Mouse (Mus musculus) cerebellum, adult 11-12 months (tissue): Measurements from ENCODE around the gene Csmd2.

Experiments
- DNase-seq: peaks from one replicate; pipeline ENCODE4 v3.0.0; 2022

The Csmd2 gene

DNA sequence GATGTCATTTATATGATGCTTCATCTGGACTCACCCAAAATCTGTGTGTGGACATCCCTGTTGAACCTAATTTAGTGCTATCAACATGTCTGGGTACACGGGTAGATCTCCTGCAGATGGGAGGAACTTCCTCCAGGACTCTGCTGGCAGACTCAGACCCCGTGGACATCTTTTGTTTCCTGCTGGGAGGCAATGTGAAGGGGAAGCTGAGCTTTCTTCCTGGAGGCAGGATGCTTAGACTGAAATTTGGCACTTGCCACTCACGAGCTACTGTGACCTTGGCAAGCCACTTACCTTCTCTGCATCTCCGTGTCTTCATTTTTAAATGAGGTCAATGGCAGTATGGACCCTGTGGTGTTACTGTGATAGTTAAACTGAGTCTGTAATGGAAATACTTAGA, 378.2 kb downstream of the Csmd2 start:
- peak; percentile 20 for DNase-seq

DNA sequence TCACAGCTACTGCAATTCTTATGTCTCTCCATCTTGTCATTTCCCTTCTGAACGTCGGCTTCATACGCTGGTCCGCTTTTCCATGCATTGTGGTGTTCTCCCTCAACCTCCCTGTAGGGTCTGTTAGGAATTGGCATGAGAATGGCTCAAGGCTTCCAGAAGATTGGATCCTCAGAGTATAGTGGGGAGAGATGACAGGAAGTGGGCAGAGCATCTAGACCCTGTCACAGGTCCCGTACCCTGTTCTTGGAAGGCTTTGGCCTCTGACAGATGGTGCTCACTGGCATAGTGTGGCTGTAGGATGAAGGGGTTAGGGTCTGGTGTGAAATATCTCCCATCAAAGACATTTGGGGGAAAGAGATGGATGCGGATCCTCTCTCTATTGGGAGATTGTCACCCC, 380.4 kb downstream of the Csmd2 start:
- no peak for DNase-seq

DNA sequence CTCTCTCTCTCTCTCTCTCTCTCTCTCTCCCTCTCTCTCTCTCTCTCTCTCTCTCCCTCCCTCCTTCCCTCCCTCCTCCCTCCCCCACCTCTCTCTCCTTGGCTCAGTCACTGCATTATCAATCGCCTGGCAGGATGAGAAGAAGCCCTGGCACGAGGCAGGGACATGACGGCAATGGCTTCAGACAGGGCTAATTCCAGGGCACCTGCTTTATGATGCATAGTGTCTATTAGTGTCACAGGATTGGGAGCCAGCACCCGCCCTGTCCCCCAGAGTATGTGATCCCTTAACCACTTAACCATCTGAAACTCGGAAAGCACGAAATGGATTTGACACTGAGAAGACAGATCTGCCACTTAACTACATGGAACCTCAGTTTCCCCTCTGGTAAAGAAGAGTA, 384.1 kb downstream of the Csmd2 start:
- DNase-seq: no peak

DNA sequence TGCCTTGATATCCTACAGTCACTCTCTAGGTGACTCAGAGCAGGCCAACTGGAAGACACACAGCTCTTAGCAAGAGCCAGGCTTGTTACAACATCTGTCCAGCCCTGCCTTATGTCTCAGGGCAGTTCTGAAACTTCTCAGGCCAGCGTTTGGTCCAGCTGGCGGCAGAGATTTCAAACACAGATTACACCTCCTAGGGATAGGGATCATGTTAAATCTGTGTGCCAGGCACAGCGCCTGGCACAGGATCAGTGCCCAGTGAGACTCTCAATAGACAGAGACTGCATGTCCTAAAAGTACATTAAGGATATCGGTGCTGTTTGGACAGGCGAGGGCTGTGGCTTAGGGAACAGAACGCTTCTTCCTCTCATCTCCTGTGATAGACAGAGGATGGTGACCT, 385.5 kb downstream of the Csmd2 start:
- peak; percentile 11 for DNase-seq

DNA sequence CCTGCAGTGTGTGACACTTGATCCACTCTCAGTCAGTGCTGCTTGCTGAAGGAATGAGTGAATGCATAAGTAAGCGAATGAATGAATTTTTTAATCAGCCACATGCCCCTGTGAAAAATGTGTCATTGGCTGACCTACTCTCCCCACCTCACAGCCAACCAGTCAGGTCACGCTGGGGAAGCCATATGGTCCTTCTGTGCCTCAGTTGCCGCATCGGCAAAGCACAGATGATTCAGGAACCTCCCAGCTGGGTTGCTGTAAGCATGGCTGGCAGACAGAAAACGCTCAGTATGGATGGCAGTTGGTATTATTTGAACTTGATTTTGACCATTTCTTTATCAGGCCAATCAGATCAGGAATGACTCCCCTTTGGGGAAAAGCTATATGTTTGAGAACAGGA, 386.4 kb downstream of the Csmd2 start:
- peak; percentile 16 for DNase-seq

DNA sequence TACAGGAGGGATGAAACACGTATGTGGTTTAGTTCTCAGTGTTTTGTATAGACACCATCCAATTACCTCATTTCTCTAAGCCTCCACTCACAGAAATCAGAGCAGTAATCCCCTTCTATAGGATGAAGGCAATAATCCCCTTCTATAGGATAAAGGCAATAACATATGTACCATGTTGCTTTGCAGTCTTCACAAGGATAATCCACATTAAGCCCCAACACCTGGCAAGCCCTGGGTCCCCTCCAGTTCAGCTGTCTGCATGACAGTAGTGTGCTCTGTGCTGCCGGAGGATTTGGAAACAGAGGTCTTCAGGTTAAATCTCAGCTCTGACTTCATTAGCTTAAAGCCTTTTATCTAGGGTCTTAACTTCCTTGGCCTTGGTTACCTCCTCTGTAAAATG, 391.3 kb downstream of the Csmd2 start:
- DNase-seq: no peak

DNA sequence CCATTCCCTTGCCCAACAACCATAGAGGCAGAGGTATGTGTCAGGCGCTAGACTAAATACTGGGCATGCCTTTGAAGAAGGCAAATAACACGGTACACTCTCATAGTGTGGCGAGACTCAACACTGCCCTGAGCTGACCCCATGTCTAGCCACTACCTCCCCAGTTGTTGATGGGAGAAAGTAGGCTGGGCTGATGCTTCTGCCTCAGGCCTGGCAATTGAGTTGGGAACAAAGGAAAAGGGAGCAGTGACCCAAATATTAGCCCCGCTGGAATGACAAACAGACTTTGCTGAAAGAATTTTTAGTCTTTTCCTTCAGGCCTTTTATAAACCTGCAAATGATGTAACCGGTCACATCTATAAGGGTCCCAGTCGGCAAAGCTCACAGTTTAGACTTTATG, 393.7 kb downstream of the Csmd2 start:
- no peak for DNase-seq

DNA sequence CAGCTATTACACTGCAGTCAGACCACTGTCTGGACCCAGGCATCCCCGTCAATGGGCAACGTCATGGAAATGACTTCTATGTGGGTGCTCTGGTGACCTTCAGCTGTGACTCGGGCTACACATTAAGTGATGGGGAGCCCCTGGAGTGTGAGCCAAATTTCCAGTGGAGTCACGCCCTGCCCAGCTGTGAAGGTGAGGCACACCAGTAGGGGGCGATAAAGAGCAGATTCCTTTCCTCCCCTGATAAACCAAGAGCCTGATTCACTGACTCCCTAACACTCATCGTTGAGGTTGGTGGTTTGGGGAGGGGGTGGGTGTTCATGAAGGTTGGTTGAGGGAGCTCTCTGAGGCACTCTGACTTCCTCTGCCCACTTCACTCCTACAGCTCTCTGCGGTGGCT, 396.1 kb downstream of the Csmd2 start:
- no peak for DNase-seq

DNA sequence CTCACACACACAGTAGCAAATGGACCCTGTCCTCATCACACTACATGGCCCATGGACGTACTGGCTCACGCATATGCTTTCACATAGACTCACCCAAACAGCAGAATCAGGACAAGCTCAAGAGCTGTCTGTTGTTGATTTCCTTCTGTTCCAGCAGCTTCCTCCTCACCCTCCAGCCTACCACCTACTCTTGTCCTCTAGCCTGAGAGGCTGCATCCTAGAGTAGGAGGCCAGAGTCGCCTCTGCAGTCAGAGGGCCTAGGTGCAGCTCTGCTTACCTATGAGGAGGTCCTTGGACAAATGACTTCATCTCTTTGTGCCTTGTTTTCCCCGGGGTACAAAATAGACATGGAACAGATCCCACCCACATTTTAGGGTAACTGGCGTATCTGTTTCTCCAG, 403.8 kb downstream of the Csmd2 start:
- no peak for DNase-seq

DNA sequence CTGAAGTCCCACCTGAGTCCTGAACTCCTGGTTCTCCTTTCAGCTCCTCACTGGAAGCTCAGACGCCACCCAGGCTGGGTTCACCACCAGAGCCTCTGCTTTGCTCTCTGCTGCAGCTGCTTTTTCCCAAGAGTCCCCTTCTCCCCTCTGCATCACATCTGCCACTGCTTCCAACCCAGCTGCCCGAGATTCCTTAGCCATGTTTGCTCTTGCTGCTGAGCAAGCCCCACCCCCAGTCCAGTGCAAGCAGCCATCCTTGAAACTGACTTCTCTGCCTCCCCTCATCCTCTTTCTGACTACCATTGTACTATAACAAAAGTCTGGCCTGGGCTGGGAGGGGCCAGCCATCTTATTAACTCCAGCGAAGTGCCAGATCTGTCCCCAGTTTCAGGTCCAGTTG, 404.6 kb downstream of the Csmd2 start:
- DNase-seq: no peak

DNA sequence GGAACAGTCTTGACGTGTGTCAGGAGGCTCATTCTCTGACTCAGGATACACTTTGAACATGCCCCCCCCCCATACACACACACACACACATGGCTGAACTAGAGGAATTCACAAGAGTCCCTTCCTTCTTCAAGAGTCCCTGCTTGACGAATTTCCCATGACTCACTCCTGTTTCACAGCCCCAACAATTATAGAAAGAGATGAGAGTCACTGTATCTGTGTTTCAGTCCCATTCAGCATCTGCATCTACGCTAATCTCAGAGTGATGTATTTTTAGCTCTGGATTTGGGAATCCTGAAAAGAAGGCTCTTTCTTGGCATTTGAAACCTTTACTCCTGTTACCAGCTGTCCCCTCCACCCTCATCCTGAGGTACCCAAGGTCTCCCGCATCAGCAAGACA, 406.2 kb downstream of the Csmd2 start:
- no peak for DNase-seq

DNA sequence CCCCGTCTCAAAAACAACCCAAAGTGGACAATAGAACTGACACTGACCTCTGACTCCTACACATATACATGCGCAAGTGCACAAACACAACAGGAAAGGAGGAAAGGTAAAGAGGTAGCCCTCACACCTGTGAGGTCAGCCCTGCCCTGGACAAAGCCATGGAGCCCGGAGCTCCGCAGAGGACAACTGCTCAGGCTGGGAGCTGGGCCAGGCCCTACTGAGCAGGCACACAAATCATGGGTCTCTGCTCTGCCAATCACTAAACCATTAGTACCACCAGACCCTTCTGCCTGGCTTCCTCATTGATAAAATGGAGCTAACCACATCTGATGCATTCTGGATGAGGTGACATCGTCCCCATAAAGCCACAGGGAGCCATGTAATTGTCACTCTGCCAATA, 409.0 kb downstream of the Csmd2 start:
- DNase-seq: no peak

DNA sequence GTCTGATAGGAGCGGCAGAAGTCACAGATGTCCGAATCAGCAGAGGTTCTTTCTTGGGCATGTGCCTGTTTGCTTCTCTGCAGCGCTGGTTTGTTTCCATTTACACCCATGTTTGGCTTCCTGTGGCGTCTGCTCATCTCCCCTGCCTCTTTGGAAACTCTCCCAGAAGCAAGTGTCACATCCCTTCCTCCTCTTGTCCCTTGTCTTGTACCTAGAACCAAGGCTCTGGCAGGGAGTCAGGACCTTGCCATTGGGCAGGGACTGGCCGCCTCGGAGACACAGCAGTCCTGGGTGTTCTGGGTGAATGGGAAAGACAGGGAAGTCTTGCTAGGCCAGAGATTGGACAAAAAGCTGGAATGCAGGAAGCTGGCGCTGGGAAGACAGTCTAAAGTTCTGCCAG, 410.1 kb downstream of the Csmd2 start:
- DNase-seq: peak; percentile 33

DNA sequence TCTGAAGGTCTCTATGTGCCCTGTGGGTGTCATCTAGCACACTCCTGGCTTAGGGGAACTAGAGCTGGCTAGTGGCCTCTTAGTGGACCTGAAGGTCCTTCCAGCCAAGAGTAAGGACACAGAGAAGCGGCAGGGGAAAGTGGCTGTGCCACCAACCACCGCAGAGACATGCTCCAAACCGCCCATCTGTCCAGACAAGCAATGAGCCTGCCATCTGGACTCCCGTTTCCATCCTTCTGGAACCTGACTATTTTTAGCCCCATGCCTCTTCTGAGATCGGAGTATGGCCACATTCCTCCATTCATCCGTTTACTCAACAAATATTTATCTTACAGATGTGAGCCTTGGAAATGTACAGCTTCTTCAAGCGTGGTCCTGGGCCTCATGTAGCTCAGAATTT, 411.3 kb downstream of the Csmd2 start:
- DNase-seq: peak; percentile 90

DNA sequence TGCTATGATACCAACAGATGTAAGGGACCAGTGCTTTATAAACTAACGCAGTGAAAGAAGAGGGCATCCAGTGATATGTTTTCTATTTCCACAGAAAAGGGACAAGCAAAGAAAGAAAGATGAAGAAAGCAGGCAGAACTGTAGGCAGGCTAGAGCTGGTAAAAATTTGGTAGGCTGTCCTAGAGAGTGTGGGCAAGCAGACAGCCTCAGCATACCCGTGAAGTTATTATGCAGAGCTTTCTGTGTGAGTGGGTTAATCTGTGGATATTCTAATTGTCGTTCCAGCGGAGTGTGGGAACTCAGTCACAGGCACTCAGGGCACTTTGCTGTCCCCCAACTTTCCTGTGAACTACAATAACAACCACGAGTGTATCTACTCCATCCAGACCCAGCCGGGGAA, 412.4 kb downstream of the Csmd2 start:
- DNase-seq: no peak

DNA sequence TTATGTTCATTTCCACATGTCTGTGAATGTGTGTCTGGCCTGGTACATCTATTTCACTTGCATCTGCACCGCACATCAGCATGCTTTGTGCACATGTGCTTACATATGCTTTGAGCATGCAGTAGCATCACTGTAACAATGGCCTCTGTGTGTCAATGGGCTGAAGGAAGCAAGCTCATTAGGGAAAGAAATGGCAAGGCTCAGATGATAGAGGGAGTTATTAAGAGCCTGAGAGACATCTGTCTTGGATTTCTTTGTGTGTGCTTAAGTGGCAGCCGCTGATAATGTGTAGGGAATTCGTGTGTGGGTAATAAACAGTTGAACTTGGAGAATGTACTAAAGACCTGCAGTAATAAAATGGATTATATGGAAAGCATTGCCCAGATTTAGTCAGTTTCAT, 413.9 kb downstream of the Csmd2 start:
- no peak for DNase-seq

DNA sequence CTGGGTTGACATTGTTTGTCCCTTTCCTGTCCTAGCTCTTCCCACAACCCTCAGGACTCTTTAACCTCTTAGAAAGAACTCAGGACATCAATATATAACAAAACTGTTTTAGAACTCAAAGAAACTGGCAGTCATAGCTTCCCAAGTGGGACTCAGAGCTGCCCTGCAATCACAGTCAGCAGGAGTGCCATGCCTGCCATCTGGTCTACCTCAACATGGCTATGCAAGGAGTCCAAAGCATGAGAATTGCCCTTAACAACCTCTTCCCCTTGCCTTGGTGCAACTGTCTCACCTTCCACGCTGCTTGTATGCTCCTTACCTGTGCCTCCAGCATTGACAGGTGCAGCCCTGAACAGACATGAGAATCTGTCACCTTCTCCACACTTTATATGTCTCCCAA, 415.0 kb downstream of the Csmd2 start:
- DNase-seq: no peak

DNA sequence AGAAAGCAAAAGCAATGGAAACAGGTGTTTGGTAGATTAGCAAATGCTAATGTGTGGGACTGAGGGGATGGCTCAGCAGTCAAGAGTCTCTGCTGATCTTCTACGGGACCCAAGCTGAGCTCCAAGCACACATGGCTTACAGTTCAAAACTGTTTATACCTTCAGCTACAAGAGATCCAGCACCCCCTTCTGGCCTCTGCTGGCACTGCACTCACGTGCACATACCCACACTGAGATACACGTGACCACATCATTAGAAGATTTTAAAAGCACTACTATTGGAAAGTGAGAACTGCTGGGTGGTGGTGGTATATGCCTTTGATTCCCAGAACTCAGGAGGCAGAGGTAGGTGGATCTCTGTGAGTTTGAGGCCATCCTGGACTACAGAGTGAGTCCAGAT, 417.9 kb downstream of the Csmd2 start:
- no peak for DNase-seq

DNA sequence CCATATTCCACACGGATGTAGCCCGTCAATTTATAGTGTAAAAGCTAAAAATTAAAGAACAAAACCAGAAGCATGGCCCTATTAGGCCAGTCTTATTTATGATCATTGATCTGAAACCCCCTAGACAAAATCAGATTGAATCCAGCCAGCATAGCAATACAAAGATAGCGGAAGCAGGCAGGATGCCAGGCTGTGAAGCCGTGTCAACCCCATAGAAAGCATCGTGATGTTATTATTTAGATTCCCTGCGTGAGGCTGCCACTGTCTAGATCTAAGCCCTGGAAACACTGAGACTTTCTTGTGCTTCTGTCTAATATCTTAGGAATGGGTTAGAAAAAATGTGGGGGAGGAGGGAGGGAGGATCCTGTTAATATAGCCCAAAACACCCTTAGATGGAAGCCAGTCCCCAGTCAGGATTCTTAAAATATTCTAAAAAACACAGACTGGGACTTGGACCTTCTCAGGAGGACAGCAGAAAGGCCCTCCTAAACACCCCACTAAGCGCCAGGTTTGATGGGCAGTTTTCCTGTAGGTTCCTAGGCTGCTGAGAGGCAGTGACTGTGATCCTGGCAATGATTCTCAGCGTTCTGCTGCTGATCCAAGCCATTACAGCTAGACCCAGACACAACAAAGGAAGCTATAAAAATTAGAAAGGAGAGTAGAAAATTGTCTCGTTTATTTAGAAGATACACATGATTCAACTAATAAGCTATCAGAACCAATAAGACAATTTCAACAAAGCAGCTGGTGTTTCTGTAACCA, 419.6 kb downstream of the Csmd2 start:
- DNase-seq: no peak

DNA sequence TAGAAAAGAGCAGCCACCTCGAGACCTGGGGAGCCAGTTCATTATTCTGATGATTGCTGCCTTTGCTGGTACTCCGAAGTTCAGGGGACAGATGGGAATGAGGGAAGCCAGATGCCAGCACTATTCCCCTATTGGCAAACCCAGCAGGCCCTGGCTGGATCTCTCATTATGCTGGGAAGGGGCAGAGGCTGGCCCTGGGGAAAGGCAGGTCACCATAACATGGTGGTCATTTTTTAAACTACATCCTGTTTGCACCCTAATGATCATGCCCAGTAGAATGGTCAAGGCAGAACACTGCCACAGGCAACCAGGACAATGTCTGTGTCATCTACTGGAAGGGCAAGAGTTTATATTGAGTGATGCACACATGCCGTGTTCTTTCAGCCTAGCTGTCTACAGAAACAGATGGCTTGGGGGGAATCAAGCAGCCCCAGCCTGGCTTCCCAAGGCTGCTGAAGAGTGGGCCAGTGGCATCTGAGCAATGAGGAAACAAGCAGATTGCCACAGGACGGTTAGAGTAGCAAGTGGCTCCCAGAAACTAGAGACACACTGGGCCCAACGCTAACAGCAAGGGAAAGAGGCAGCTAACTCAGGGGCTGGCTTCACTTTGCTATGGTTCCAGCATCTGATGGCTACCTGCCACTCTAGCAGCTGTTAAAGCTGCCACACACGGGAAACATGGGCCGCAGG, 424.4 kb downstream of the Csmd2 start:
- DNase-seq: peak; percentile 39

DNA sequence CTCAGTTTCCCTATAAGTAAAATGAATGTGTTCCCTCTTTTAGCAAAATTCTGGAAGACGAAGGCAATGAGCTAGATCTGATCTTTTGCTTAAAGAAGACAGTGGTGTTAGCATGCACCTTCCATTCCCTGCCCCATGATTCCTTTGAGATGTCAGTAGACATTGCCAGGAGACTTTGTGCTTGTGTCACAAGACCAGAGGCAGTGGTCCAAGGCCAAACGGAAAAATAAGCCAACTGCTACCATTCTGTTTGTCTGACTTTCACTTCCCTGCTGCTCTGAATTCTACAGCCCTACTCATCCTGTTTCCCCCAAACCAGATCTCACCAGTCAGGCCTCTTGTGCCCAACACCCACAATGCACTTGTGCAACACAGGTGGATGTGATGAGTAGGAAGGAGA, 427.1 kb downstream of the Csmd2 start:
- DNase-seq: no peak

DNA sequence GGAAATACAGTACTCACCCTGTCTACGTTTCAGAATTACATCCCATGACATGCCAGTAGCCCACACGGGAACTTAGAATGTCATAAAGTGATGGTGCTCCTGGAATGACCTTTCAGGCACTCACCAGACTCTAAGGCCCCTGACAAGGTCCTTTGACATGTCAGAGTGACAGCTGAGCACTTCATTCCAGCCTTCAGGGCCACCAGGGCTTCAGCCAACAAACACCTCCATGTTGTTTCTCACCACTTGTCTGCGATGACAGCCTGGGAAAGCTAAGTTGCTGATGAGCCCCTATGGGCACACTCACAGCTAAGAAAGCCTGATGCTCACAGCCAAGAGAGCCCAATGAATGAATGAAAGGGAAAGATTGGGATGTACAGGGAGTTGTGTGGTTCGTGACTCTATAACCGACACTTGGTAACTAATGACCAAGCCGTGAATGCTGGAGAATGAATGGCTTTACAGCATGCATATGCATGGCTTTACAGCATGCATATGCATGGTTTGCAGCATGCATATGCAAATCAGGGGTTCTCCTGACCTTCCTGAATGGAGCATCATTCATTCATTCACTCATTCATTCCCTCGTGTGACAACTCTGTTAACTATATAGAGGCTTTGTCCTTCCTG, 432.4 kb downstream of the Csmd2 start:
- DNase-seq: no peak

DNA sequence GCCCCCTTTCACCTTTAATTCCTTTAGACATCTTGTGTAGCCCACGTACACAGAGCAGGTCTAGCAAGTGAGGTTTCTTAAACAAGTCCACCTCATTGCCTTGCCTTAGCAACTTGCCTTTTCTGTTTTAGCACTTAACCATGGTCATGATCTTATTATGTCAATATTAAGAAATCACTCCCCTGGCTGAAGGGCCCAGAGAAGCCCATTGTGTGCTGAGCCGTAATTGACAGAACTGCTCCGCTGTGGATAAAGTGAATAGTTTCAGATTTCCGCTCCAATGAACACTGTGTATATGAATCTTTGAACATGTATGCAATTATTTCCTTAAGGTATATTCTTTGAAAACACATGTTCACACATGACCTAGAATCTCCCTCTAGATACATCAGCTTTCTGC, 434.8 kb downstream of the Csmd2 start:
- DNase-seq: no peak

DNA sequence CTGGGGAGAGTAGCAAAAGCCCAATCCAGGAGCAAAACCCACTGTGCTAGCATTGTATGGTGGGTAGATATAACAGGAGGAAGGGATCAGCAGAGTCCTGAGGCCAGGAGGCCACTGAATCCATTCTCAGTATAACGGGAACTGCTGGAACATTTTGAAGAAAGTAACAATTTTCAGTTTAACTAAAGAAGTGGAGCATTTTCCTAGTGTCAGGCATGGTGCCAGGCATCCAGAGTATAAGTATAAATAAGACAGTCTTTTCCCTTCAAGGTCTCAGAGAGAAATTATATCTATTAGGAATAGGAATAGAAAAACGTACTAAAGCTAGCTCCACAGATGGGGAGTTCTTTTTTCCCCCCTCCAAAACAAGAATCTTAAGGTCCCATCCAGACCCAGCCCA, 437.7 kb downstream of the Csmd2 start:
- DNase-seq: no peak
